Mouse (Mus musculus): ENCODE results near the gene Cttnbp2. TPM values are rescaled to one million over a fixed set of nuclear protein-coding genes. Genes with fewer than 3 reads are reported as not detected.

The Cttnbp2 gene
- total RNA-seq, 4 experiments from 2014 or later, result 124 to 155 (median 140) TPM

- no peak for DNase-seq (ENCODE audit: low spot score in 2 of 2)
Measured at GRCm38 (mm10) chr6:18335393-18335792, 179.2 kb downstream of the Cttnbp2 start.

- no peak for DNase-seq (ENCODE audit: low spot score in 2 of 2)
Measured at GRCm38 (mm10) chr6:18322950-18323349, 191.7 kb downstream of the Cttnbp2 start.

Small RNA genes lying within 50 kb of the gene (microRNA-seq; reads per million reads assigned to microRNA genes)
- gene Gm26233, result 0 reads per million in 2 experiments
